Mouse (Mus musculus) telencephalon, adult 2 months (tissue): Measurements from ENCODE around the gene Dst.

Experiments used
- DNase-seq: peaks from one replicate; pipeline ENCODE4 v3.0.0-alpha.2; 2011; ENCODE audit warnings: low read depth, low spot score

Dst gene

DNA sequence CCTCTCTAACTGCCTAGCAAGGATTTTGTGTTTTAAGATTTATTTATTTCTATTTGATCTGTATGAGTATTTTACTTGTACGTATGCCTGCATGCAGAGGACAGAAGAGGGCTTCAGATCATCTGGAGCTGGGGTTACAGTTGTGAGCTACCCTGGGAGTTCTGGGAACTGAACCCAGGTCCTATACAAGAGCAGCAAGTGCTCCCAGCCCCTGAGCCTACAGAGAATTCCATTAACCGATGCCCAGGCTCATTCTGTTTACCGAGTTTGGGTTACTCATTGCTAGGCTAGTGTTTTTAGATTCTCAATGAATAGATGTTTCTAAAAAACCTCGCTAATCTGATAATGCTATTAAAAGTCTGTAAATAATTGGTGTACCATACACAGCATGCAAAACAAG is 67.3 kb downstream of the Dst start:
- no peak for DNase-seq

DNA sequence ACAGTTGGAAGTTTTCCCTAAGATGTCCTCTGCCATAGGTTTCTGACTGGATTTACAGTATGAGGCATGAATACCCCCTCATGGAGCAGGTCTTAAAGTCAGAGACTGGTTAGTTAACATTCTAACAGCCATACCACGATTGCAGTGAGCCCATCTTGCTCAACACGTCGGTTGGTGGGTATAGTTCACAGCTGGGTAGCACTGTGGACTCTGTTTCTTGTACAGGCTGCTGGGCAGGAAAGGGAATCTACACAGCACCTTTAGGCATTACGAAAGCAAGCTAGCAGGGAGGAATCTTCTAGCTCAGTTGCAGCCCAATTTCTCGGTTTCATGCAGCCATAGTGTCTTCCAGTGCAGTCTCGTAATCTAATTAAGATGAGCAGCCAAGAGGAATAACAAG is 69.8 kb downstream of the Dst start:
- no peak for DNase-seq

DNA sequence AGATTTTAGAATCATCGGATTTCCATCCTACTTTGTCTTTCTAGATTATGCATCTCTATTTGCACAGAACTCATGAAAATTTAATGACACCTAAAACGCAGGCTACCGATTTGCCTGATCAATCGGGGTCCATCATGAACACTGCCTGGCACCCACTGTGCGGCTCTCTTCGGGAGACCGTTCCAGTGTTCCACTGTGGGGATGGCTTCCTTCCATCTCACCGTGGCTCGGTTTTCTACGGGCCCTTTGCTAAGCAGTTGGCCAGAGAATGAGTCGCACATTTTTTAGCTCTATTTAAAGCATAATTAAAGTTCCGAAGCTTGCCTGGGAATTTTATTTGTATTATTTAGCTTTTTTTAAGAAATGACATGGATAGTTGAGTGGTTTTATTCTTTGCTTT is 72.4 kb downstream of the Dst start:
- DNase-seq: no peak

DNA sequence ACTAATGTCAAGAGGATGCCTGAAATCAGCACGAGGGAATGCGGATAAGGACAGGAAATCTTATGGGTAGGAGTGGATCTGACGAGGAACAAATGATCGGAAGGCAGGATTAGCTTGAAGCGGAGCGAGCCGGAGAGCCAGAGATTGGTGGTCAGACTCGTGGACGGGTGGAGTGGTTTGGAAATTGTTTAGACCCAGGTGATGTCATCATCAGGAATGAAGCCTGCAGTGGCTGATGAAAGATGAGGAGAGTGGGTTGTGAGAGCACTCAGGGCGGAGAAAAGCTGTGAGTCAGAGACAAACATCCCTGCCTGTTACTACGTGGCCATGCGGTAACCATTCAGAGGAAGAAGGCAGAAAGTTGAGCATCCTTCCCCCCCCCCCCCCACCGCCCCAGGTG is 81.6 kb downstream of the Dst start:
- DNase-seq: no peak

DNA sequence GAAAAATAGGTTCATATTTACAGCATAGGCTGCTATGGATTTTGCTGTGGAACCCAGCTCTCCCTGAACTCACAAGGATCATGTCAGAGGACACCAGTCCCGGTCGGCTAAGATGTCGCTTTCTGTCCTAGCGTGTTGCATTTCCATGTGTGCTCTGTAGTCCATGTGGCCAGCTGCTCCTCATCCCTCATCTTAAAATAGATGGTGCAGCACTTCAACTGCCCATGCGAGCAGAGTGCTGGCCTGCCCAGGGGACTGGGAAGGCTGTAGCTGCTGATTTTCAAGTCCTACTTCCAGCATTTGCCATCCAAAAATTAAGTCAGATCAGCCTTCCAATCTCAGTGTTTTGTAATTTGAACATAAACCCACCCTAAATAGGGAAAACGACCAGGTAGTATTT is 83.0 kb downstream of the Dst start:
- no peak for DNase-seq

DNA sequence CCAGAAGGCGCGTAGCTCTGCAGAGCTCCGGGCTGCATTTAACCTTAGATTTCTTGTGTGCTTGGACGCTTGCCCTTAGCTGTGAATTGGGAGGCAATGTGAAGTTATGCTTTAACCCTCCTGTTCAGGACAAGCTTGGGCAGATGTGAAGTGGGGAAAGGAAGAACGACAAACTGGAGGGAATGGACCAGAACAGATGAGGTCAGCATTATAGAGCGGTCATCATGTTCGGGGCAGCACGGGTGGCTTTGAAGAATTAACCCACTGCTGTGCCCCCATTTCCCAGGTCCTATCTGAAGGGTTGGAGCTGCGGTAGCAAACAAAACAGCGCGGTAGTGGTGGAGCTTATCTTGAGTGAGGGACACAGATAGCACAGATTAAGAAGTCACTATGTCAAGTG is 84.8 kb downstream of the Dst start:
- no peak for DNase-seq

DNA sequence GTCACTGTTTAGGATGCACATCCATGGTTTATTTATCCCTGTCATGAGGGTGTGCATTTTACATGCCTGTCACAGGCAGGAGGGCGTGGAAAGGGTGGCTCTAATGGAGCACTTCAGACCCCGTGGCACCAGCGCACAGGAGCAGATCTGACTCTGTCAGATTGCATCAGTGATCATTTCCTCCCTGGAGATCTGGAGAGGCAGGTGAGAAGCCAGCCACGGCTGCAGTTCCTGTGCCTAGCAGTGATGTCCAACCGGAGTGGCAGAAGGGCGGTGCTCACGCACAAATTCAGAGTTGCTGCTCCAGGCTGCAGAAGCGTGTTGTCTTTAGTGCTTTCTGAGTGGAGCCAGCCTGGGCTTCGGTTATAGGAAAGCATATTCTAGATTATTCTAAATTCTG is 86.2 kb downstream of the Dst start:
- DNase-seq: no peak

DNA sequence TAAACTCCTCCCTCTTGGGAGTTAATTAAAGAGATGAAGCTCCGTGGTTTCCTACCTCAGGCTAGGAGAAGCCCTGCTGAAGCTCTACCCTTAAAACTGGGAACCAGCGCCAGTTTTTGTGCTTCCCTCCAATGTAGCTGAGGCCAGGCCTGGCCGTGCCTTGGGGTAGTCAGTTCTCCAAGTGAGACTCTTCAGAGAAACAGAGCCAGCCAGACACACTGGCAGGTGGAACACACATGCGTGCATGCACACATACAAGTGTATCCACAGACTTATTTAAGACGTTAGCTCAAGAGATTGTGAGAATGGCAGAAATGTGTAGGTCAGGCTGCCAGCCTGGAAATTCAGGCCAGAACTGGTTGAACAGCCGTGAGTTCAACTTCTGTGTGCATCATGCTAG is 87.4 kb downstream of the Dst start:
- DNase-seq: no peak

DNA sequence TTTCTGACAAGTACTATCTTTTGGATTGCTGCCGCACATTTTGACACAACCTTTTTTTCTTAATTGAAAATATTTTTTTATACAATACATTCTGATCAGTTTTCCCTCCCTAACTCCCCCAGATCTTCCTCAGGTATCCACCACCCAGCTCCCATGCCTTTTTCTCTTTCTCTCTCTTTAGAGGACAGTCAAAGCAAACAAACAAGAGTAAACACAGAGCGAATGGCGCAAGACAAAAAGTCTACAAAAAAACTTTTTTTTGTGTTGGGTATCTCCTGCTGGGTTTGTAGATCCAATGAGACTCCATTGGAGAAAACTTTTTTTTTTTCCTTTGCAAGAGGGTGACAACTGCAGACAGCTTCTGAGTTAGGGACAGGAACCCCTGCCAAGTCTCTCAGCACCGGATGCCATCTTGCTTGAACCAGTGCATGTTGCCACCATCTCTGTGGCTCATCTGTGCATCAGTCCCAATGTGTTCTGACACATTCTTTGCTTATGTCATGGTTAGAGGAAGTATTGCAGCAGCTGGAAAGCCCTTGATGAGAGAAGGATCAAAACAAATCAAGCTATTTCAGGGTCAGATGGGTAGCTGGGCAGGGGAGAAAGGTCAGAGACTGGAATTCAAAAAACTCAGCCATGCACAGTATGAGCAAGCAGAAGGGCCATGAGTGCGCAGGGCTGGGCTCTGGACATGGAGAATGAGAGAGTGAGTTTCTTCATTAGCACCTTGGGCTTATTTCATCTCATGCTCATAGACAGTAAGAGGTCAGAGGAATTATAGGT is 88.3 kb downstream of the Dst start:
- DNase-seq: no peak

DNA sequence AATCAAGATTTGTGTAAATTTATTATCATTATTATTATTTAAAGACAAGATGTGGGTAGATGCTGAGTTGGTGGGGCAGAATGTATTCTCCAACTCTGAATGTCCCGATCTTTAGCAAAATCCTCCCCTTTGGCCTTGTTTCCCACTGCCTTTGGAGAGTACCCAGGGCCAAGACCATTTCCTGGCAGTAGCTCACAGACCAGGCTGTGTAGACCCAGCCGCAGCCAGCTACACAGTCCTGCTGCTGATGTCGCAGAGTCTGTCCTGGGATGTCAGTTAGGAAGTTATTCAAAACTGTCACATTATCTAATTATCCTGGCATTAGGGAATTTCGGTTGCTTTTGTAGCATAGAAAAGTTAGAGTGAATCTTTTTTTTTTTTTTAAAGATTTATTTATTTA is 94.3 kb downstream of the Dst start:
- DNase-seq: no peak

DNA sequence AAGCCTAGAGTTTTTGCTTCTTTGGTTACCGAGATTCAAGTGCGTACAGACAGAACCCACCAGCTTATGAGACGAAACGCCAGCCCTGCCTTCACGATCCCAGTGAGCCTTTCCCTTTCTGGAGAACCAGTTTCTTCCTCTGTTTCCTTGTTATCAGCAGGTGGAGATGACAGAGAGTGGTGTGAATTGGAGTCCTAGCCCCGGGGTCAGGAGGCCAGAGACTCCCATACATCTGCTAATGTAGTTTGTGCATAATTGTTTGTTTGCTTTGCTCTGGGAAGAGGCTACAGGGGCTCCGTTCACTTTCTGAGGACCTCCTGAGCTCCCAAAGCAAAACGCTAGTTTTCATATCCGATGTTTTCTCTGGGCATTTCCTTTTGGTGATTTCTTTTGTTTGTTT is 94.9 kb downstream of the Dst start:
- DNase-seq: no peak

DNA sequence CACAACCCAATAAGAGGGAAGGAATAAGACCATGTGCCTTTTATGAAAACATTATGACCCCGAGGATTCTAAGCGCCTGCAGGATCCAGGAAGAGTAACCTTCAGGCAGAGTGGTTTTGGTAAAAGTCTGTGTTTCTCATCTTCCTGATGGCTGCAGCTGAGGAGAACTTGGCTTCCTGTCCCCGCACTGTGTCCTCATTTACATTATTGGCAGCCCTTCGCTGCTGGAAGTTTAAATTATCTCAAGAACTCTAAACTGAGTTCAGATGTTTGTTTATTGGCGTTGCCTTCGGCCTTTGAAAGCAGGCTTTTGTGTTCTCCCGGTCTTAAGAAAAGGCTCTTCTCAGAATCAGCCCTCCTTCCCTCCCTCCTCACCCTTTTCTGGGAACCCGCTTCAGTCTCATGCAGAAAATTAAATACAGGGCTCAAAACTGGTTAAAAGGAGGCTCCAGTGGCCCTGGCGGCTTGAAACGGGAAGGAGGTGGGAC is 97.3 kb downstream of the Dst start:
- DNase-seq: no peak

DNA sequence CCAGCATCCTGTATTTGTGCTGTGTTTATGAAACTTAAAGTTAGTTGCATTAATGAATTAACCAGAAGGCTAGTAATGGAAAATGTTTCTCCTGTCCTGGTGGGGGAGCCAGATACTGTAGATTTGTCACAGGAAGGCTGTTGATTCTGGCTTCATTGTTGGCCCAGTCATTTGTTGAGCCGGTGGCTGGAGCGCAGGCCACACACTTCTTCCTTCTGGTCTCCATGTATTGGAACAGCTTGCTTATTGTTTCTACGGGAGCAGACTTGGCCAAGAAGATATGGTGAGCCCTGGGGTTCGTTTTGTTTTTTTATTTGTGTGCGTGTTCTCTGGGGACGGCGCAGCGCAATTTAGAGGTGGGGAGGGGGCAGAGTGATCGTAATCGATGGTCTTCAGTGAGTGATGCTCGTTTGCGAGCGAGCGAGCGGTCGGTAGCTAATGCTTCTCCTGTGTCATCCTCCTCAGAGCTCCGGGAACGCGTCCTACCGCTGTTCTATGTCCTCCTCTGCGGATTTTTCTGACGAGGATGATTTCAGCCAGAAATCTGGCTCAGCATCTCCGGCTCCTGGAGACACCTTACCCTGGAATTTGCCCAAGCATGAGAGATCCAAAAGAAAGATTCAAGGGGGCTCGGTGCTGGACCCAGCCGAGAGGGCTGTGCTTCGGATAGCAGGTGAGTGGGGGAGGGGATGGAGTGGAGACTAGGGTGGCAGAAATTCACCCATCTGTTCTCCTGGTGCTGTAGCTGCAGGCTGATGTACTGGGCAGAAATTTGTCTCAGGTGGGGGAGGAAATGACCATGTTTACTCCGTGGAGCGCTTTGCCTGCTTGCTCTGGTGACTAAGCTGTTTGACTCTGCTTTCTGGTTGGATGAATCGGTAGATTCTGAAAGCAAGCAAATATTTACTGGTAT is 98.0 kb downstream of the Dst start:
- DNase-seq: peak; percentile 73

DNA sequence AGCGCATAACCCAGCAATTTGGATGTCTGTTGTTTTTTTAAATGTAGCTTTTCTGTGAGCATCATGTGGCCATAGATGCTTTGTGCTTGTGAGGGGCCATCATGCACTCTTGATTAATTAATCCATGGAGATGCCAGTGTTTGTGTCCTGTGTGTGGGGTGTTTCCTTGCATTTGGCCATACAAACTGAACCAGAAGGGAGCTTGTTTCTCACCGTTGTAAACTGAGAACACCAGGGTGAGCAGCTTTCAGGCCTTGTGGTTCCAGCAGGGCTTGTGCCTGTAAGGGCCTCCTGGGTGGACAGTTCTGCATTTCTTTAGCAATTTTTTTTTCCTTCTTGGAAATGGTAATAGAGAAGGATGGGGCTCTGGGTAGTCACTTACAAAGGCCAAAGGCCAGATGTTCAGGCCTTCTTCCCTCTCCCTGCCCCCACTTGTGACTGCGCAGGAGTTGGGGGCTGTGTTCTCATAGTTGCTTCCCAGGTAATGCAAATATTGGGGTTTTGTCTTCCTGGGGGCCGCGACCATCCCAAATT is 98.9 kb downstream of the Dst start:
- no peak for DNase-seq

DNA sequence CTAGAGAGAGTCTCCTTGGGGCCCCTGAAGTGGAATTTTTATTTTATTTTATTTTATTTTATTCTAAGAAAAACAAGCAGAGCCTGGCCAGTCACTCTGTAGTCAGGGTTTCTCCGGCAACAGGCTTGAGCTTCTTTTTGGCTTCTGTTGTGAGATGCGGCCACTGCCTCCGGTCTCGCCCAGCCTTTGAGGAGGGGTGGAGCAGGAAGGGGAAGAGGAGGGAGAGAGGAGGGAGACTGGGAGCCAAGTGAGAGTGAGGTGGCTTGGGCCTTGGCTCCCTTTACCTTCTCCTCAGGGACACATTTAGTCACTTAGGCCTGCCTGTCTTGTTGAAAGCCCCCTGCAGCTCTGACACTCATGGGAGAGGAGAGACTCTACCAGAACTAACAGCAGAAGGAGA is 99.4 kb downstream of the Dst start:
- DNase-seq: no peak

DNA sequence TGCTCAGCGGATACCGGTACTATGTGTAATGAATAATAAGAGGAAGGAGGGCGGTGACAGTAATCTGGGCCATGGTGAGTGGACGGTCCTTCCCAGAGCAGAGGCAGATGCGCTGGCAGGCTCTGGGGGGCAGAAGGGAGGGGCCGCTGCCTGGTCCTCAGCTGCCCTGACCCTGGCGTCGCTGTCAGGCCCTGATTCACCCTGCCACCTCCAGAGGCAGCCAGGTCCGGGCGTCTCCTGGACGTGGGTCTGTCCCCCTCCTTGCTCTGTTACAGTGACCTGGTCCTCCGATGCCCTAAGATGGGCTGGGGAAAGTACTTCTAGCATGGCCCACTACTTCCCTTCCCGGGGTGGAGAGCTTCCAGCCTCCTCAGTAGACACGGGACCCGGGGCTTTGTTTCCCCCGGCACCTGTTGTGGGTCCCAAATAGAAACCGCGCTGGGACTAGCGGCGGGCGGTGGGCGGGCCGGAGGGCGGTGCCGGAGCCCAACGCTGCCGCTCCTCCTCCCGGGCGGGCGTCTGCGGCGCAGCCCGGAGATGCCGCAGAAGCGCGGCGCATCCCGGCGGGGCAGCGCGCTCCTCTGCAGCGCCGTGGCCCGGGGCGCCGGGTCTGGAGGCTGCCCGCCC is 103.1 kb downstream of the Dst start:
- DNase-seq: no peak

DNA sequence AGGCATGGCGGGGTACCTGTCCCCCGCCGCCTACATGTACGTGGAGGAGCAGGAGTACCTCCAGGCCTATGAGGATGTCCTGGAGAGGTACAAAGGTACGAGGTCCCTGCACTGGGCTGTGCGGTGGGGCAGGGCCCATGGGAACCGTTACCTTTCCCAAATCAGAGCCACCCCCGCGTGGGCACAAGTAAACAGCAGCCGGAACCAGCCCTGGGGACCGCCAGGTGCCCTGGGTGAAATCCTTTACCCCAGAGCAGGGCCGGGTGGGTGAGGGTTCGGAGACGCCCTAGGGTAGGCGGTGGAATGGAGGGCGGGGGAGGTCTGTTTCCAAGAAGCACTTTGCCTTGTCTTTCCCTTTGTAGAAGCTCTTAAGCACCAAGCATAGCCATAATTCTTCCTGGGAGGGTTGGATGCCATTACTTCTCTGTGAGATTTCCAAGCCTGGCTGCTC is 103.8 kb downstream of the Dst start:
- DNase-seq: no peak

DNA sequence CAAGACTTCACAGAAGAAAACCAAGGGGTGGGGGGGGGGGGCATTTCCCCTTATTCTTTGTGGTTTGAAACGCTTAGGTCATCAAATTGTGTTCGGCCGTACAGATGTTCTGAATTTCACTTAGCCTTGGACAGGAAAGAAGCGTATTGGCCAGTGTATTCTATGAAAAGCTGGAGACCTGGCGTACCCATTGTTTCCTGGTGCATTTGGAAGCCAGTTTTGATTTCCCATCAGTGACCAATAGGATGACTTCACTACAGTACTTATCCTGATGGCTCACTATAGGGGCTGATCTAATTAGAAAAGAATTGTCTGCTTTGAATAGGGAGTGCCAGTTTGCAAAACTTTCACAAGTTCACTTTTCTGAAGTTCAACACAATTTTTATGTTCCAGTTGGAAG is 105.5 kb downstream of the Dst start:
- DNase-seq: no peak

DNA sequence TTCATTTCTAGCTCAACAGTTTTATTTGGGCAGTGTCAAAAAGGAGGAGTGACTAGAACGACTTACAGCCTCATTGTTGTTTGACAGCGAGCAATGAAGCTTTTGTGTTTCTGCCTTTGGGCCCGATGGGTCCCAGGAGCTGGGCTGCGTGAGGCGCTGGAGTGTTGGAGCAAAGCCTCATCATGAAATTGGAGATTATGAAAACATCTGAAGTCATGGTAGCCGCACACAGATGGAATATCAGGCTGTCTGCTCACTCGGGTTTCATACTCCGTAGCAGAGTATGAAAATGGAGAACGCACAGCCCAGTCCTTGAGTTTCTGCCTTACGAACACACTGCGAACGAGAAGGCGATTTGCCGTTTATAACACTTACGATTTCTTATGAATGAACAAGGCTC is 108.8 kb downstream of the Dst start:
- DNase-seq: no peak

DNA sequence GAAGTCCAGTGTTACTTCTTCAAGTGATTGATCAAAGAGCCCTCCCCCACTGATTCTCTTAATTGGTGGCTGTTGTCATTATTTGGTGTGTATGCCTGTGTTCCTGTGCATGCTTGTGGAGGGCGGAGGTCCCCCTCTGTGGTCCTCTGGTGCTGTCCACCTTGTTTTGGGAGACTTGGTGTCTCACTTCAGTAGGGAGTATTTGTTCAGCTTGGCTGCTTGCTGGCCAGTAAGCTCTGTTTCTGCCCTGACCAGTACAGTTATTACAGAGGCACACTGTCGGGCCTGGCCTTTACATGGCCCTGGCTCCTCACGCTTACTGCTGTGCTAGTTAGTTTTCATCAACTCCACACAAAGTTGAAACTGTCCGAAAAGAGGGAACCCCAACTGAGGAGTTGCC is 109.3 kb downstream of the Dst start:
- DNase-seq: no peak

DNA sequence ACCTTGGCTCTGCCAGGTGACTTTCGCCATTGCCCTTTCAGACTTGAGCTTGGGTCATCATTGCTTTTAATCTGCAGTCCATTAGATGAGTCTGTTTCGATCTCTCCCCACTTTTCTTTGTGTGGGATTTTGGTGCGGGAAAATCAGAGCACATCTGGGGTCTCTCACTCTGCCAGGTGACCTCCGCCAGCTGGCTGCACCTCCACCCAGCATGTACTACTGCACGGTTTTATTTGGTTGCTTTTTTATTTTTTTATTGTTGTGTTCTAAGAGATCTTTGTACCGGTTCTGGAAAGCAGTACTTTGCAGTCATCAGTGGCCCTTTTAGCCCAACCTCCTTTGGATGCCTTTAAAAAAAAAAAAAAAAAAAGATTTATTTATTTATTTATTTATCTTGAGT is 112.6 kb downstream of the Dst start:
- DNase-seq: no peak

DNA sequence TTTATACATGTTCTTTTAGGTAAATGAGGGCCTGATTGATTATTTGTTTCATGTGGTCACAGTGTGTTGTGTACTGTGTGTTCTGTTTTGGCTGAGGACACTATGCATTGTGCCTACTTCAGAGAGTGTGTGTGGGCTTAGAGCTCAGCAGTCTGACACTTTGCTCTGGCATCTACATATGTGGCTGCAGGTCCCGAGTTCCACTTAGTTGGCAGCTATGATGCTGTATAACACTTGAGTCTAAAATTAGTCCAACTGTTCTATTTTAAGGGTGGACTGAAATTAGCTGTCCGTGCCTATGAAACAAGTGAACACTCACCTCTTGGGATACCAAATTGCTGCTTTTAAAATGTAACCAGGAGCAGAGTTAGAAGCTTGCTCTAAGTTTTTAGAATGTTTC is 113.5 kb downstream of the Dst start:
- DNase-seq: no peak
